Mouse (Mus musculus) MEL (cell line): ENCODE data around the gene Zfp931.

Experiments
- CHD2 ChIP-seq: IDR thresholded peaks from 2 replicates; pipeline ENCODE4 v1.6.1; 2011; ENCODE audit warnings: low read length, improper control_type of control experiment
- MAFK ChIP-seq: IDR thresholded peaks from 2 replicates; pipeline ENCODE4 v1.6.1; 2011; ENCODE audit warnings: low read depth, mild to moderate bottlenecking, low read length, improper control_type of control experiment, borderline replicate concordance
- POLR2A ChIP-seq, 2 experiments: IDR thresholded peaks; 2 replicates each; pipeline ENCODE4 v1.6.1; 2011 to 2012; ENCODE audit warnings: low read length in 2 of 2, mild to moderate bottlenecking in 2 of 2, control low read depth in 1 of 2, improper control_type of control experiment in 1 of 2, low read depth in 1 of 2, moderate library complexity in 1 of 2; ENCODE audit not compliant: control insufficient read depth in 1 of 2, insufficient read depth in 1 of 2, poor library complexity in 1 of 2
- POLR2AphosphoS2 ChIP-seq: IDR thresholded peaks from 2 replicates; pipeline ENCODE4 v1.6.1; 2011; ENCODE audit warnings: low read length, improper control_type of control experiment
- RCOR1 ChIP-seq: IDR thresholded peaks from 2 replicates; pipeline ENCODE4 v1.6.1; 2012; ENCODE audit warnings: low read depth, mild to moderate bottlenecking, inconsistent platforms, low read length, improper control_type of control experiment
- TAL1 ChIP-seq: IDR thresholded peaks from 2 replicates; pipeline ENCODE4 v1.6.1; 2012; ENCODE audit warnings: mild to moderate bottlenecking, inconsistent platforms, low read length, moderate library complexity, mixed read lengths

GRCm38 (mm10) chr2:178058195-178058594, 20.1 kb downstream of the Zfp931 start:
- TF ChIP-seq POLR2A (IDR thresholded peaks at IDR 0.05; ENCODE audit: control insufficient read depth in 1 of 2, insufficient read depth in 1 of 2, low read depth in 1 of 2, low read length in 2 of 2, poor library complexity in 1 of 2): no peak
- no peak for TF ChIP-seq TAL1
- TF ChIP-seq MAFK: no peak
- no peak for TF ChIP-seq POLR2AphosphoS2
- TF ChIP-seq RCOR1: no peak
- no peak for TF ChIP-seq CHD2
